Mouse (Mus musculus) urinary bladder, postnatal 14 days (tissue): Measurements from ENCODE around the gene Rps19.
A peak's percentile ranks its signal among the peaks of the same experiment; 100 is the strongest.
"Not testable (repeated sequence)": the region's sequence is repeated elsewhere in the genome, so short reads cannot be mapped to it uniquely, and the experiment has no call there.

ENCODE experiments used
- DNase-seq: peaks from one replicate; pipeline ENCODE4 v3.0.0; 2021; ENCODE audit warnings: low spot score

The Rps19 gene

GRCm38 (mm10) chr7:24883896-24884692, at the start of gene Rps19:
Rps19 (plus strand) TSS chr7:24884371.
- peak; percentile 99 for DNase-seq

- not testable (repeated sequence) for DNase-seq
These were observed 45.3 kb upstream of the Rps19 start for GRCm38 (mm10) chr7:24838732-24839409.

DNA sequence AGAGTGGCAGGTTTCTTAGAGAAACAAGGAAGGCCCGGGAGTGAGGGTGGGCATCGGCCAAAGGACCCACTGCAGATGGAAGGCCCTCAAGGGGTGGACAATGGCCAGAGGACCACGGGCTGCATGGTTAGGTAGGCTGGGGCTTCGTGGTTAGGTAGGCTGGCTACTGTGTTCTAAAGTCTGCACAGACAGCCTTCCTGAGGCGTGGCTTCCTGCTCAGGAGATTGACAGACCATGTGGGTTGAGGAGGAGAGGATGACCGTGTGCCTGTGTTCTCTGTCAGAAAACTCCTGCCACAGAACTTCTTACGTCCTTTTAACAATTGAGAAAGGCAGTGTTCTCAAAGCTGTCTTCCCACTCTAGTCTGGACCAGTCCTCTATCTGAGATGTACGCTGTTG, 44.8 kb upstream of the Rps19 start:
- DNase-seq, result no peak

DNA sequence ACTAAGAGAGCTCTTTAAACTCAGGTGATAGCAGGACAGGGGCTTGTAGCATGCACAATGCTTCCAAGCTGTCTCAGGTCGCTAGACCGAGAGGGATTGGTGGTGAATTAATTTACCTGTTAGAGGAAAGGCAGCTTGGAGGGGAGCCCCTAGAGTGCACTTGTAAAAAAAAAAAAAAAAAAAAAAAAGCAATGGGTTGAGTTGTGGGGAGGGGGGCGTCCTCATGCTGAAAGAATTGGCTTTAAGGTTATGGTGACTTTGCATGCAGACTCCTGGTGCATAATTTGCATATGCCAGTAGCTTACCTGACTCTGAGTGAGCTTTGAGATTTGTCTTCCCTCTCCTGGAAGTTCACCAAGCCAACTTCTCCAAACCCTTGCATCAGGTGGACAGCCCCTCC, 43.8 kb upstream of the Rps19 start:
- no peak for DNase-seq

GRCm38 (mm10) chr7:24841009-24841408, 43.2 kb upstream of the Rps19 start:
- DNase-seq, result no peak

DNA sequence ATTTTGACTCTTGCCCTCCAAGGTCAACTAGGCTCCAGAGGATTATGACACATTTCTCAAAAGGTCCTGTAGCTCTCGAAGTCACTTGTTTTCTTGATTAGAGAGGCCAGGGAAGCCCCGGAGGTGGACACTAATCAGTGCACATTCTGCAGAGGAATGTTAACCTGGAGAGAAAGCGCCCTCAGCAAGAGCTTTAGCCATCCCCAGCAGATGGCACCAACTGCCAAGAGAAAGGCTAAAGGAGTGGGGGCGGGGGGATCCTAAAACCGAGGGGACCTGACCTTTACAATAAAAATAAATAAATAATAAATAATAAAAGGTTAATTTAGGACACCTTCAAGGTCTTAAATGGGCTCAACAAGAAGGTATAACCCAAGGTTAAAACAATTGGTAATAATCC, 40.0 kb upstream of the Rps19 start:
- no peak for DNase-seq

GRCm38 (mm10) chr7:24845181-24845580, 39.0 kb upstream of the Rps19 start:
- DNase-seq, result no peak

- peak; percentile 14 for DNase-seq
These were observed 38.5 kb upstream of the Rps19 start for GRCm38 (mm10) chr7:24845713-24846112.

GRCm38 (mm10) chr7:24846576-24846975, 37.6 kb upstream of the Rps19 start:
- DNase-seq, result not testable (repeated sequence)

- DNase-seq, result no peak
These were observed 34.0 kb upstream of the Rps19 start for GRCm38 (mm10) chr7:24850162-24850561.

- peak; percentile 27 for DNase-seq
These were observed 33.3 kb upstream of the Rps19 start for GRCm38 (mm10) chr7:24850899-24851303.

DNA sequence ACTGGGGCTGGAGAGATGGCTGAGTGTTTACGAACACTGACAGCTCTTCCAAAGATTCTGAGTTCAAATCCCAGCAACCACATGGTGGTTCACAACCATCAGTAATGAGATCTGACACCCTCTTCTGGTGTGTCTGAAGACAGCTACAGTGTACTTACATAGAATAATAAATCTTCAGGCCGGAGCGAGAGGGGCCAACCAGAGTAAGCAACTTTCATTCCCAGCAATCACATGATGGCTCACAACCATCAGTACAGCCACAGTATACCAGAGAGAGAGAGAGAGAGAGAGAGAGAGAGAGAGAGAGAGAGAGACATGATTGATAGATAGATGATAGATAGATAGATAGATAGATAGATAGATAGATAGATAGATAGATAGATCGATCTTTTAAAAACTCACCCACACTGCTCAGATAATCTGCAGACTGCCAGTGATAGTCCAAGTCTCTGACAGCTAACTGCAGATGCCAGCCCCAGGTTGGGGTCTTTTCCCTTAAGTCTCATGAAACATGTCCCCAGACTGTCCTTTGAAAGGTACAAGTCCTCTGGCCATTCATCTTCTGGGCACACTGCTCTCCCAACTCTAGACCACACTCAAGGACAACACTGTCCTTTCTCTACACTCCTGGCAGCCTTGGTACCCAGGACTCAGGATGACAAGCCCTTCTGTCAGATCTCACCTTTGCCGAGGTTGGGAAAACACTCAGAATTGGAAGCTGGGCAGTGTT, 32.4 kb upstream of the Rps19 start:
- no peak for DNase-seq

GRCm38 (mm10) chr7:24852557-24853232, 31.5 kb upstream of the Rps19 start:
- no peak for DNase-seq

- no peak for DNase-seq
These were observed 31.0 kb upstream of the Rps19 start for GRCm38 (mm10) chr7:24853233-24853563.

DNA sequence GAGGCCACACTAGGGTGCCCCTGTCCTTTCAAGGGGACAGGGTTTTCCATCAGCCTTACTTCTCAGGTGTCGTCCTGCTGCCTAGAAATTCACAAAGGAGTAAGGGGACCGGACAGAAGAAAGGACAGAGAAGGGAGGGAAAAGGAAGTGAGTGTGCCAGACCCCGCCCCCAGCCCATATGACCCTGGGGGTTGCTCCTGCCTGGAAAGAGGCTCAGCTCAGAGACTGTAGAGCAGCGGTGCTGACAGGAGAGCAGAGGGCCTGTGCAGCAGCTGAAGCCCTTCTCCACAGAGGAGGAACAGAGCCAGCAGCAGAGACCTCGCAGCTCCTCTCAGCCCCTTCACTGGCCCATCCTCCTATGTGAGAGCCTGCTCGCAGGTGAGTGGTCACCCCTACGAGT, 30.5 kb upstream of the Rps19 start:
- no peak for DNase-seq

- no peak for DNase-seq
These were observed 27.6 kb upstream of the Rps19 start for GRCm38 (mm10) chr7:24856460-24857120.

DNA sequence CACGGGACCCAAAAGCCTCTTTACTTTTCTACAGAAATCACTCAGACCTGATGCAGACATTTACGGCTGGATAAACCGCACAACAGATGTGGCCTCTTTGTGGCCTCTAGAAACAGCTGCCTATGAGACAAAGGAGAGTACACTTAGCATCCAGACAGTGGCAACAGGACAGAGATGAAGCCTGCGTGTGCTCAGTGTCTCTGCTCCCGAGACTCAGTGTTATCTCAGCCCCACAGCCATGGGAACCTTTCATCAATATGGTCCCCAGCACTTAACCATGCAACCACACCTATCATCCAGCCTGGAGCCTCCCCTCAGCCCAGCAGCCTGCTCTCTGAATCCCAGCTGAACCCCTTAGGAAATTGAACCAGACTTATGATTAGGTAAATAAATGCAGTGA, 24.9 kb upstream of the Rps19 start:
- no peak for DNase-seq

- no peak for DNase-seq
These were observed 22.3 kb upstream of the Rps19 start, which contains the start of gene Gm9844 for GRCm38 (mm10) chr7:24861913-24862312. Gm9844 (plus strand) TSS chr7:24862213.

GRCm38 (mm10) chr7:24862853-24863252, 21.3 kb upstream of the Rps19 start:
- no peak for DNase-seq

- DNase-seq, result no peak
These were observed 20.0 kb upstream of the Rps19 start for GRCm38 (mm10) chr7:24864156-24864555.

GRCm38 (mm10) chr7:24869080-24869479, 15.1 kb upstream of the Rps19 start:
- no peak for DNase-seq
